Mouse (Mus musculus): ENCODE results near the gene Cfap61.

Cfap61 gene

DNA sequence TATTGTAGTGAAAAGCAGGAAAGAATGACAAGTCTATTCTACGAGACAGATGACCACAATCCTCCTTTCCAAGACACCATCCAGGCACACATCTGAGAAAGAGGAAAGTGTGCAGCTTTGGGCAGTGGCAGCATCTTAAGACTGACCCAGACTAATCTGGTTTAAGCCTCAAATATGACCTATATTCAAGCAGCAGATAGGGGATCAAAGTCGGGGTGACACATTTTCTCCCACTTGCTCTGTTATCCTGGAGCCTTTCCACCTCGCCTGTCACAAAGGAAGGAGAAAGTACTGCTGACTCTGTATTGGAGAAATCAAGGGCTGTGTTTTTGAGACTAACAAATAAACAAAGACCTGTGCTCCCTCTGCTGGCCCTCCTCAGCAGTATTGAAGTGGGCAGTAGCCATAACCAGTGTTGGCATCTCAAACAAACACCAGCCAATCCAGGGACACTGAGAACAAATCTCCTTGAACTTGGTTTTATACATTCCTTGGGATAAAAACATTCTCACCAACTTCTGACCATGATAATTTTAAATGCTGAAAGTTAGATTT, 321.8 kb downstream of the Cfap61 start:
- no peak for DNase-seq (ENCODE audit: low spot score in 2 of 2)

DNA sequence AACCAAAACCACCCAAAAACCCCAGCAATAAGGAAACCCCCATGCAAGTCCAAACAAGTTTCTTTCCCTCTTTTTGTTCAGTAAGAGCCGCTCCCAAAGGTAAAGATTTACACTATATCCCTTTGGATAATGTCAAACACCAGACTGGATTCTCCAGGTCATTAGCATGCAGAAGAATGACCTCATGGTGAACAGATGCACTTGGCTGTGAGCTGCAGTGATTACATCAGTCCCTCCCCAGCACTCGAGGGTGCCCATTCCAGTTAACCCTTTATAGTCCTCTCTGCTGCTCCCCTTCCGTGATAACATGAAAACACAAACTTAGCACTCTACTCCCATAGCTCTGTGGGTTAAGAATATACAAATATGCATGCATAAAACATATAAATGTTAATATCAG, 322.5 kb downstream of the Cfap61 start:
- DNase-seq (ENCODE audit: low spot score in 2 of 2) = no peak

DNA sequence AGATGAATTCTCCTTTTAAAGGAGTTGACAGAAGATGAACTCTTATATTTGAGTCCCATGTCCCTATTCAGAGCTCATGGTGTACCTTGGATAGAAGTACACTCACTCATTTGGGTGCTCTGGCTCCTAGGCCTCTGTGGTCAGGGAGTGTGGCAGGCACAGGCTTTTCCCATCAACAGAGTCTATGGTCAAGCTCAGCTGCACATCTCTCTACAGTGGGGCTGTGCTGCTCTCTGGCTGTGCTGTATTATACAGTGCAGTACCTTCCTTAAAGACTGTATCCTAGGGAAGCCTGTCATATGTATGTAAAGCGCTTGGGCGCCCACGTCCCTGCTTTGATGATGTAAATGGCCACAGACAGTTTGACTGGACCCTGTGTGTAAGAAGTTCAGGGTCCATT, 323.0 kb downstream of the Cfap61 start:
- DNase-seq (ENCODE audit: low spot score in 2 of 2) = no peak

DNA sequence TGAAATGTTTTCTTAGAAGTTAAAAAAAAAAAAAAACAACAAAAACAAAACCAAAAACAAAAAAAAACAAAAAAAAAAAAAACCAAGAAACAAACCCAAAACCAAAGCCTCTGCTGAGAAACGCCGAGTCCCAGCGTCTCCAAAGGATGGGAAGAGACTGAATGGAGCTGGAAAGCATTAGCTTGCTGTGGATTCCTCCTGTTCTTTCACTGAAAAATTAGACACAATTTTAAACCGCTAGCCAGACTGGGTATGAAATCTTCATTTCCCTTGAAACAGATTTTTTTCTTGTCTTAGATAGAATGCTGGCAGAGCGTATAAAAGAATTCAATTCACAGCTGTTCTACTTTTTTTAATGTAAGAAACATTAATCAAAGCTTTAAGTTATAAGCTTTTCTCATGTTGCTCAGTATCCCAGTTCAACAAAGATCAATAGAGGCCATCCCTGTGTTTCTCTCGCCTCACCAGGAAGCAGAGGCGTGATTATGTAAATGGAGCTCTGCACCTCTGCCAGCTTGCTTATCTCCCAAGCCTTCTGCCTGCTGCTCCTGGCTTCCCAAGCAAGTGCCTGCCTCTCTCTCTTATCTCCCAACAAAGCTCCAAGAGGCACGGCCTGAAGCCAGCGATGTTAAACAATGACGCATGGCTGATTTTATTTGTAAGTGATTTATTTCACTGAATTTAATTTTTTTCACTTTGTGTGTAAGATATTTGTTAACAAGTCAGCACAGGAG, 324.3 kb downstream of the Cfap61 start:
- DNase-seq (ENCODE audit: low spot score in 2 of 2) = no peak

DNA sequence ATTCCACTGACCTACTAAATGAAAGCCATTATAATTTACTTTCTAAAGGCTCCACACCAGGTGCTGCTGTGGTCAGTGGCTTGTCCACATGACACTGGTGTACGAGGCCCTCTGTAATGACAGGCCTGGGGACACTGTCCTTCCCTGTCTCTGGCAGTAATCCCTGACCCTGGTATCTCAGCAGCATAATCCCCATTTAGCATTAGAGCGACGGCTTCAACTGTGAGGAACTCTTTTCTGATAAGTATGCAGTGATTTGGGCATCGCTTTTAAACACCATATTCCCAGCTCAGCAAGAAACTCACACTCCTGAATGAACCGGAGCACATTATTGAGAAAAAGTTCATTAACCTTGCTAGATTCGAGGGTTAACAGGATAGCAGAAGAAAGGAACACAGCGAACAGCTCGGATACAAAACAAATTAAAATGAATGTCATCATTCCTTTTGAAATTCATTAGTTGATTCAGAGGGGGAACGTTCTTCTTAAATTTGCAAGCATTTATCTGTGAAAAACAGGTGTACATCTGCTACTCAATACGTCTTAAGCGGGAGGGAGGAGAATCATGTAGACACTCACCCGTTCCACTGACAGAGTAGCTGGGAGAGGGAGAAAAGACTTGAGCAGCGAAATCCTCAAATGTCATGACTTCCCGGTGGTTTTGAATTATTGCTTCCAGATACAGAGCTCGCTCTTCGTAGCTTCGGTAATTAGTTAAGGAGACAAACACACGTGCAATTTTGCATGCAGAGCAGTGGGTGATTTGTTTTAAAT, 325.4 kb downstream of the Cfap61 start:
- no peak for DNase-seq (ENCODE audit: low spot score in 2 of 2)

DNA sequence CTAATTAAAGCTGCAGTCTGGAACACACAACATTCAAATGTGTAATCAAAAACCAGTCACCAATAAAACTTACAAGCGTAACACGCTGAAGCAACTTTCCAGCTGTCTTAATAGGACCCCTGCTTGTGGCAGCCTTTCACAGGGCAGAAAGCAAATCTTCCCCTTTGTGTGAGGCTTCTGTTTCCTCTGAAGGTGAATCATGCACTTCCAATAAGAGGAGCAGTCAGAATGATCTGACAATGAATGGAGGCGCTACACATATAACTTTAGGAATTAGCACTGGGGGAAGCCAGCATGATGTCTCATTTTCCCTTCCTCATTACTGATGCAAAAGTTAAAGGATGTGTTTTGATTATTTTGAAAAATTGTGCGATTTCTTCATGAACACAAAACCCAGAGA, 326.6 kb downstream of the Cfap61 start:
- no peak for DNase-seq (ENCODE audit: low spot score in 2 of 2)

DNA sequence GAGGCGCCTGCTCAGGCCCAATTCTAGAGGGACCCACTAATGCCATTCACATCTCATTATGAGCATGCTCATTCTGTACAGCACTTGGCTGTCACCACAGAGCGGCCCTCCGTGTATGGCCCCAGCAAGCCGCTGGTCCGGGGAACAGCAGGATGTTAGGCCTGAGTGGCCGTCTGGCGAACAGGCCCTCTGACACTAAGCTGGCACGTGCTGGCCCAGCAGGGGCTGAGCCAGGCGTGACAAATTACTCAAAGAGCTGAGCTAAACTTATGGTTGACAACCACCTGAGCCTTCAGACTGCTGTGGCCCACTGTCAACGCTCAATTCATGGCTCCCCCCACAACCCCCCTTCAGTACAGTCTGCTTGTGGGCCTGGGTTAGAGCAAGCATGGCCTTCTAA, 327.6 kb downstream of the Cfap61 start:
- DNase-seq (ENCODE audit: low spot score in 2 of 2) = no peak

DNA sequence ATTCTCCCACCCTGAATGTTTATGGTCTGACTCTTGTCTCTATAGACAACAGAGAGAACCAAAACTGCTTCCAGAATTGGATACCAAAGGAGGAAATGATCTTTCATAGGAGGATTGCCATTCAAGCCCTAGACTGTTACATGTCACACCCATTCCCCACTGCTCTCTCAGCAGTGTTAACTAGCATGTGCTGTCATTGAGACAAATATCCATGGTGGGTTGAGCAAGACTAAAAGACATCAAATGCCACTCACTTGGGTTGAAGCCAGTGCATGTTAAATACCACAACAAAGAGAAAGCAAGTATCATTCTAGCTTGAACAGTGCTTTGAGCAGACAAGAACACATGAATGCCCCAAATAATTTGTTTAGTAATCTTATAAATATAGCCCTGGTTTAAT, 328.4 kb downstream of the Cfap61 start:
- DNase-seq (ENCODE audit: low spot score in 2 of 2) = no peak

Measured in urinary bladder, postnatal 4 days (tissue).